Mouse (Mus musculus) thymus, postnatal 4 days (tissue): Measurements from ENCODE around the gene 4930558C23Rik.
"Not testable (repeated sequence)": the region's sequence is repeated elsewhere in the genome, so short reads cannot be mapped to it uniquely, and the experiment has no call there.

Experiments
- DNase-seq: peaks from one replicate; pipeline ENCODE4 v3.0.0; 2021

The 4930558C23Rik gene

GRCm38 (mm10) chr3:95402741-95403140 lies at the start of gene 4930558C23Rik:
Gene 4930558C23Rik (minus strand): TSS chr3:95402841.
- DNase-seq: no peak

GRCm38 (mm10) chr3:95450915-95451314 lies 48.3 kb upstream of the 4930558C23Rik start:
- no peak for DNase-seq

DNA sequence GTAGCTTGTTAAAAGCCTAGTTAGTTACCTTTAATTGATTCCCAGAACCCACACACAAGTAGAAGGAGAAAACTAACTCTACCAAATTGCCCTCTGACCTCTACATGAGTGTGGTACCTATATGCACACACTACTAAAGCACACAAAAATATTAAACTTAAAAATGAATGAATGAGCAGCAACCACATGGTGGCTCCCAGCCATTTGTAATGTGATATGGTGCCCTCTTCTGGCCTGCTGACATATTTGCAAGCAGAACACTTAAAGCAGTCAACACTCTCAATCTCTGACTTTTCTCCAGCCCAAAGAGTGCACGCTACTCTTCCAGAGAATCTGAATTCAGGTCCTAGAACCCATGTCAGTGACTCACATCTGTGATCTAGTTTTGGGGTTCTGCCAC lies 47.8 kb upstream of the 4930558C23Rik start:
- DNase-seq: peak; percentile 61

GRCm38 (mm10) chr3:95445311-95445710 lies 42.7 kb upstream of the 4930558C23Rik start:
- DNase-seq: no peak

DNA sequence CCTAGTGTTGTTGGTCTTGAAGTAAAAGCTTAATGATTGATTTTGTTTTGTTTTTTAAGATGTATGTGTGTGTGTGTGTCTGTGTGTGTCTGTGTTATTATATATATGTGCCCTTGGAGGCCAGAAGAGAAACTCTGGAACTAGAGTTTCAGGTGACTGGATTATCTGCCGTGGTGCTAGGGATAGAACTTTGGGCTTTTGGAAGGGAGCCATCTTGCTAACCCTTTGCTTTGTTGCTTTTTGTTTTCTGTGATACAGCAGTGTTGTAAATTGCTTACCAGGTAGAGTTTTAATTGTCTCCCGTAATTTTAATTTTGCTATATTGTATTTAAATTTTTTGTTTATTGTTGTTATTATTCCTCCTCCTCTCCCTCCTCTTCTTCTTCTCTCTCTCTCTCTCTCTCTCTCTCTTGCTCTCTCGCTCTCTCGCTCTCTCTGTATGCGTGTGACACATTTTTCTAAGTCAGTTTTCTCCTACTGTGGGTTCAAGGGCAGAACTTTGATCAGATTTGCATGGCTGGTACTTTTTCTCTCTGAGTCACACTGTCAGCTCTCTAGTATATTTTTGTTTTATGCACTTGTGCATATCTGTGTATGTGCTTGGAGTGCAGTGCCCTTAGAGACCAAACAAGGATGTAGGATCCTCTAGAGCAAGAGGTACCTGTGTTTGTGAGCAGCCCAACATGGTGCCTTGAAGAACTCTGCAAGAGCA lies 39.9 kb upstream of the 4930558C23Rik start:
- DNase-seq: no peak

GRCm38 (mm10) chr3:95439670-95440069 lies 37.0 kb upstream of the 4930558C23Rik start:
- DNase-seq: no peak

DNA sequence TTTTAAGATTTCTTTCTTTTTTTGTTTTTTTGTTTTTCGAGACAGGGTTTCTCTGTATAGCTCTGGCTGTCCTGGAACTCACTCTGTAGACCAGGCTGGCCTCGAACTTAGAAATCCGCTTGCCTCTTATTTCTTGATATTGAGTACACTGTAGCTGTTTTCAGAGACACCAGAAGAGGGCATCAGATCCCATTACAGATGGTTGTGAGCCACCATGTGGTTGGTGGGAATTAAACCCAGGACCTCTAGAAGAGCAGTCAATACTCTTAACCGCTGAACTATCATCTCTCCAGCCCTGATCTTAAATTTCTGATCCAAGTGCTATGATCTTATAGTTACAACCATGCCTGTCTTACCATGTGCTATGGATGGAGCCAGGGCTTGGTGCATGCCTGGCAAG lies 36.0 kb upstream of the 4930558C23Rik start:
- not testable (repeated sequence) for DNase-seq

GRCm38 (mm10) chr3:95435561-95435960 lies 32.9 kb upstream of the 4930558C23Rik start:
- DNase-seq: no peak

GRCm38 (mm10) chr3:95434983-95435370 lies 32.3 kb upstream of the 4930558C23Rik start:
- no peak for DNase-seq

- DNase-seq: peak; percentile 89
These were observed 31.7 kb upstream of the 4930558C23Rik start, which contains the start of gene Arnt for GRCm38 (mm10) chr3:95434136-95434982. Gene Arnt (plus strand): TSS chr3:95434388.

GRCm38 (mm10) chr3:95433301-95433915 lies 30.8 kb upstream of the 4930558C23Rik start:
- no peak for DNase-seq

GRCm38 (mm10) chr3:95428423-95428822 lies 25.8 kb upstream of the 4930558C23Rik start:
- DNase-seq: not testable (repeated sequence)

DNA sequence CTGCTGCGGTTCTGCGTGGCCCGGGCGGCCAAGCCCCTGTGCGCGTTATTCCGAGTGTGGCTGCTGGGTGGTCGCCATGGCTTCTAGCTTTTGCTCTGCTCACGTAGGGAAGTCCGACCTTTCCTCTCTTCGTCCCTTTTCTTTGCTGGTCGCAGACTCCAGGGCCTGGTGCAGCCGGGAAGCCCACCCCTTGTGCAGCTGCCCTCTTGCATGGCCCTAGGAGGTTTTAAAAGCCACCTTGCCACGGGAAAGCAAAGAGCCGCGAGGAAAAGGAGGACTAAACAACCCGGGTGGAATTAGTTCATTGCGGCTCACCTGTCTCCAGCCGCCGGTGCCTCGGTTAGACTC lies 25.2 kb upstream of the 4930558C23Rik start:
- DNase-seq: peak; percentile 26

DNA sequence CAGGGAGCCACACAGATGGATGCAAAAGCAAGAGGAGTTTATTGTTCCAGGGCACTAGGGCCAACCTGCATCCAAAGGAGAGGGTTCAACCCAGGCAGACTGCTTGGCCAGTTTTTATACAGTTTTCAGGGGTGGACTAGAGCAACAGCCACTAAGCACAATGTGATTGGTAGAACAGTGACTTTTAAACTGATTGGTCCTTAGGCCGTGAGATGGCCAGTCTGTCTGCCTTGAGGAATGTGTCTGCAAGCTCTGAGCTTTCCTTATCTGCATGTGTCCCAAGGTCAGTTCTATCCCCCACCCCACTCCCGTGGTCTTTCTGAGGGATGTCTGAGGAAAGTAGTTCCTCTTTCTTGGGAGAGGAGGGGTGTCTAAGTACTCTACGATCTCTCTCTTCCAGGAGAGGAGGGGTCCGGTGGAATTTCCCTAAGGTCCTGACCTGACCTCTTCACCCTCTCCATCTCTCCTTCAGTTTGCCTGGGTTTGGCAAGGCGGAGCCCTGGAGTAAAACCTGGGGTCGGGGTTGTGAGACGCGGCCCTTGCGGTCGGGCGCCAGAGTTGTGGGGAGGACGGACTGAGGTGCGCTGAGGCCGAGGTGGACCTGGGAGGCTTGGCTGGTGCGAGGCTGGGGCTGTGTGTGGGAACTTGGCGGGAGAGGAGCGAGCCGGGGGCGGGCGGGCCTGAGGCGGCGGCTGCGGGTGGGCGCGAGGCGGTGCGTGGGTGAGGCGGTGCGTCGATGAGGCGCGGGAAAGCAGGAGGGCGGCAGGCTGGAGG lies 24.7 kb upstream of the 4930558C23Rik start:
- DNase-seq: not testable (repeated sequence)

DNA sequence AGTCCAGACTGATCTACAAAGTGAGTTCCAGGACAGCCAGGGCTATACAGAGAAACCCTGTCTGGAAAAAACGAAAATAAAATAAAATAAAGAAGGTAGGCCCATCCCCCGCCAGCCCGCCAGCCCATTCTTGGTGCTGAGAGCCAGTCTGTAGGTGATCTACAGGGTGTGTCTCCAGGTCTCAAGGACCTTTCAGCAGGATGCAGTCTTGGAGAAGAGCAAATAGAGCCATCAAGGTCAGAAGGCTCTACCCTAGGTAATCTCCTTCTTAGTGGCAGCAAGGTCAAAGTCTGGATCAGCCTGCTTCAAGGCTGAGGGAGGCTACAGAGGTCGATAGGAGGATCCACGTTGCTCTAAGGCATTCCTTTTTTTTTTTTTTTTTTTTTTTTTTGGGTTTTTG lies 23.8 kb upstream of the 4930558C23Rik start:
- DNase-seq: not testable (repeated sequence)

GRCm38 (mm10) chr3:95417866-95418265 lies 15.2 kb upstream of the 4930558C23Rik start:
- no peak for DNase-seq

DNA sequence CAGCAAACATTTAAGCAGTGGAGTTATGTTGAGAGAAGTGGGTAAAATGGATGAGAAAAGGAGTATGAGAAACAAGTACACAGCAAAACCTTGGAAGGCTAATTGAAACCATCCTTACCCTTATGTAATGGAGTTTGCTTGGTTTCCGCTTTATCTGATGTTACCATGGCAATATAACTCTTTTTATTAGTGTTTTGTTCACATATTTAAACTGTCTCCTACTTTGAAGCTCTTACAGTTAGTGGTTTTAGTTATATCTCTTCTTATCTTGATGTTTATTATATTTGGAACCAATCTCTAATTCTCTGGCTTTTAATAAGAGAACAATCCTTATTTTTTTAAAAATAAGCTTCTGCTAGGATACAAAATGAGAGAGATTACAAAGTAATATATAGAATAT lies 9.6 kb upstream of the 4930558C23Rik start:
- no peak for DNase-seq

- no peak for DNase-seq
These were observed 6.2 kb upstream of the 4930558C23Rik start for GRCm38 (mm10) chr3:95408852-95409251.

DNA sequence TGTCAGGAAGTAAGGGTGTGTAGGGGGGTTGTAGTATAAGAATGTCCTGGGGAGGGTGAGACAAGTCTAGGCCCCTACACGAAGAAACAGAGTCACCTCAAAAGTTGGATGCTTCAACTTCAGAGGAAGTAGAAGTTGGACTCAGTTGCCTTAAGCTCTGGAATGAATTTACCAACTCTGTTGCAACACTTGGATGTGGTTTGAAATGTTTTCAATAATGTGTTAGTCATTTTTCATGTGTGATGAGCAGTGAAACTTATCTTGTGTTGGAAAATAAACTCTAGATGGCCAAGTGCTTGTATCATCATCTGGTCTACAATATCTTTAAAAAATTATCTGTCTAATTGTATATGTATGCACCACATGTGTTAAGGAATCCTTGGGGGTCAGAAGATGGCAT lies 5.1 kb upstream of the 4930558C23Rik start:
- DNase-seq: no peak

GRCm38 (mm10) chr3:95394385-95394784 lies 8.3 kb downstream of the 4930558C23Rik start:
- peak; percentile 7 for DNase-seq

- no peak for DNase-seq
These were observed 17.1 kb downstream of the 4930558C23Rik start for GRCm38 (mm10) chr3:95385401-95386075.

- no peak for DNase-seq
These were observed 29.4 kb downstream of the 4930558C23Rik start for GRCm38 (mm10) chr3:95373208-95373607.
